In genomic region chr1:19218221-19218620, GRCm38 (mm10) we compare ENCODE assay signal across 16 mouse cellular contexts. TPM values are rescaled to one million over a fixed set of nuclear protein-coding genes. Genes with fewer than 3 reads are reported as not detected.
DNase-seq lines count a peak whose midpoint lies in the region; ATAC-seq and TF ChIP-seq lines count a peak whose summit lies in the region.
"Had no signal": no experiment of that assay in that cellular context is flagged by ENCODE, and none has a peak within 500 bp of the region (broad histone marks: within the 10 kb centered on the region; RNA-seq: fewer than 3 reads in every experiment).

No protein-coding gene starts in this region.

- no peak overlapping the region; the same call in 1 of the 2 replicates for H3K9ac ChIP-seq in hindbrain, embryonic 12.5 days
- H3K9ac ChIP-seq in embryonic facial prominence, embryonic 13.5 days = peak overlapping the region; percentile 87
- H3K9ac ChIP-seq in limb, embryonic 14.5 days (ENCODE audit: low read depth, low read length, severe bottlenecking) = 0 out of 2 replicates have a peak overlapping the region, but pooled peaks have one; percentile 21
- H3K9ac ChIP-seq in neural tube, embryonic 14.5 days (replicated peaks; ENCODE audit: low read depth, low read length) = no peak overlapping the region
- H3K9ac ChIP-seq: intestine, embryonic 15.5 days; limb, embryonic 15.5 days had no signal

- H3K9me3 ChIP-seq in hindbrain, embryonic 12.5 days (replicated peaks) = no peaks in the 10 kb centered on the region
- H3K9me3 ChIP-seq in hindbrain, embryonic 10.5 days = no peaks in the 10 kb centered on the region
- no peaks in the 10 kb centered on the region for H3K9me3 ChIP-seq in embryonic facial prominence, embryonic 13.5 days
- no peaks in the 10 kb centered on the region for H3K9me3 ChIP-seq in limb, embryonic 14.5 days (ENCODE audit: control insufficient read depth, low read length)
- H3K9me3 ChIP-seq in neural tube, embryonic 14.5 days (ENCODE audit: control insufficient read depth, low read length) = no peaks in the 10 kb centered on the region
- H3K9me3 ChIP-seq: intestine, embryonic 15.5 days; limb, embryonic 15.5 days had no signal

- H3K4me1 ChIP-seq in hindbrain, embryonic 12.5 days = peaks cover 6% of the 10 kb centered on the region; the same call in 1 of the 2 replicates
- peaks cover 4% of the 10 kb centered on the region; the same call in 1 of the 2 replicates for H3K4me1 ChIP-seq in hindbrain, embryonic 10.5 days (replicated peaks)
- no peaks in the 10 kb centered on the region for H3K4me1 ChIP-seq in embryonic facial prominence, embryonic 13.5 days
- no peaks in the 10 kb centered on the region for H3K4me1 ChIP-seq in limb, embryonic 14.5 days (ENCODE audit: control insufficient read depth, insufficient read depth, low read length)
- no peaks in the 10 kb centered on the region; the same call in 1 of the 2 replicates for H3K4me1 ChIP-seq in neural tube, embryonic 14.5 days (ENCODE audit: control insufficient read depth, insufficient read depth, low read length)
- H3K4me1 ChIP-seq: intestine, embryonic 15.5 days had no signal

- no peak for TF ChIP-seq POLR2A in limb, embryonic 14.5 days (IDR thresholded peaks at IDR 0.05; ENCODE audit: borderline replicate concordance, extremely low read depth, insufficient read depth, insufficient read length)

- H3K27ac ChIP-seq in hindbrain, embryonic 12.5 days = no peak overlapping the region
- no peak overlapping the region for H3K27ac ChIP-seq in hindbrain, embryonic 10.5 days
- peak overlapping the region; percentile 72 for H3K27ac ChIP-seq in embryonic facial prominence, embryonic 13.5 days
- no peak overlapping the region for H3K27ac ChIP-seq in limb, embryonic 14.5 days (replicated peaks; ENCODE audit: low read depth, low read length)
- H3K27ac ChIP-seq in neural tube, embryonic 14.5 days (ENCODE audit: low read depth, low read length) = no peak overlapping the region
- H3K27ac ChIP-seq: intestine, embryonic 15.5 days; limb, embryonic 15.5 days had no signal

- H3K36me3 ChIP-seq in hindbrain, embryonic 12.5 days = no peaks in the 10 kb centered on the region
- H3K36me3 ChIP-seq in hindbrain, embryonic 10.5 days = no peaks in the 10 kb centered on the region
- no peaks in the 10 kb centered on the region for H3K36me3 ChIP-seq in embryonic facial prominence, embryonic 13.5 days
- H3K36me3 ChIP-seq in limb, embryonic 14.5 days (ENCODE audit: control insufficient read depth, insufficient read depth, low read length) = 0 out of 2 replicates have a peak, but pooled peaks cover 2% of the 10 kb centered on the region
- H3K36me3 ChIP-seq in neural tube, embryonic 14.5 days (ENCODE audit: control insufficient read depth, insufficient read depth, low read length) = no peaks in the 10 kb centered on the region
- H3K36me3 ChIP-seq: intestine, embryonic 15.5 days; limb, embryonic 15.5 days had no signal

- peaks cover 94% of the 10 kb centered on the region for H3K27me3 ChIP-seq in hindbrain, embryonic 12.5 days
- H3K27me3 ChIP-seq in hindbrain, embryonic 10.5 days (ENCODE audit: insufficient read depth, poor library complexity, severe bottlenecking) = peaks cover 100% of the 10 kb centered on the region
- peaks cover 87% of the 10 kb centered on the region for H3K27me3 ChIP-seq in embryonic facial prominence, embryonic 13.5 days
- peaks cover 92% of the 10 kb centered on the region for H3K27me3 ChIP-seq in limb, embryonic 14.5 days (ENCODE audit: control insufficient read depth, insufficient read depth, low read length)
- H3K27me3 ChIP-seq in neural tube, embryonic 14.5 days (ENCODE audit: control insufficient read depth, insufficient read depth, low read length) = peaks cover 43% of the 10 kb centered on the region

- 2% methylated on average over 7 of the region's 7 CpGs for WGBS in hindbrain, embryonic 12.5 days
- 2% methylated on average over 7 of the region's 7 CpGs for WGBS in hindbrain, embryonic 10.5 days
- WGBS in embryonic facial prominence, embryonic 13.5 days = 35% methylated on average over 7 of the region's 7 CpGs
- 5% methylated on average over 7 of the region's 7 CpGs for WGBS in limb, embryonic 14.5 days
- 5% methylated on average over 7 of the region's 7 CpGs for WGBS in neural tube, embryonic 14.5 days

- ATAC-seq in hindbrain, embryonic 12.5 days (ENCODE audit: low FRiP score) = no peak
- no peak for ATAC-seq in embryonic facial prominence, embryonic 13.5 days (ENCODE audit: insufficient number of reproducible peaks, insufficient read depth, low FRiP score, low TSS enrichment, low read depth)
- ATAC-seq in limb, embryonic 14.5 days (ENCODE audit: low FRiP score, low read depth) = no peak
- no peak for ATAC-seq in neural tube, embryonic 14.5 days (ENCODE audit: low read depth)
- ATAC-seq in megakaryocyte progenitor cell, adult 5-6 weeks (replicated peaks; ENCODE audit: poor library complexity) = no peak
- ATAC-seq: intestine, embryonic 15.5 days had no signal

- peak overlapping the region; percentile 20 for H3K4me3 ChIP-seq in hindbrain, embryonic 12.5 days
- no peak overlapping the region for H3K4me3 ChIP-seq in hindbrain, embryonic 10.5 days
- peak overlapping the region; percentile 53 for H3K4me3 ChIP-seq in embryonic facial prominence, embryonic 13.5 days
- H3K4me3 ChIP-seq in limb, embryonic 14.5 days (replicated peaks; ENCODE audit: low read length) = no peak overlapping the region
- H3K4me3 ChIP-seq in neural tube, embryonic 14.5 days (ENCODE audit: low read depth, low read length) = no peak overlapping the region
- H3K4me3 ChIP-seq: intestine, embryonic 15.5 days; limb, embryonic 15.5 days had no signal

- H3K4me2 ChIP-seq in hindbrain, embryonic 12.5 days (replicated peaks) = peak overlapping the region; percentile 47
- H3K4me2 ChIP-seq in embryonic facial prominence, embryonic 13.5 days = peak overlapping the region; percentile 57
- peak overlapping the region; percentile 51 for H3K4me2 ChIP-seq in limb, embryonic 14.5 days (replicated peaks; ENCODE audit: low read depth, low read length, severe bottlenecking)
- H3K4me2 ChIP-seq in neural tube, embryonic 14.5 days (ENCODE audit: low read depth, low read length) = peak overlapping the region; percentile 17; the same call in 1 of the 2 replicates
- H3K4me2 ChIP-seq: intestine, embryonic 15.5 days had no signal

- no peak for DNase-seq in hindbrain, embryonic 10.5 days (ENCODE audit: low spot score)
- DNase-seq in limb, embryonic 14.5 days (ENCODE audit: low spot score) = no peak
- DNase-seq in cerebellum, adult 18-20 months = no peak
- DNase-seq: adrenal gland, postnatal 25 days; cerebellum, postnatal 36 days; kidney, postnatal 25 days; lung, adult 18-20 months had no signal

RNA-seq across cellular contexts. Expression of gene Tfap2b, which starts 9.5 kb away (rescaled TPM):
- polyA plus RNA-seq in hindbrain, embryonic 12.5 days (2016; fragmentation: Nextera tagmentation; extraction: Ambion mirVana) = 85.5 and 91.2 TPM in 2 replicates
- polyA plus RNA-seq in hindbrain, embryonic 10.5 days (2016; fragmentation: Nextera tagmentation; extraction: Ambion mirVana) = 38.6 and 81.5 TPM in 2 replicates
- 93.6 and 106 TPM in 2 replicates for polyA plus RNA-seq in embryonic facial prominence, embryonic 13.5 days (2015; fragmentation: Nextera tagmentation; extraction: Ambion mirVana)
- 43.2 and 64.9 TPM in 2 replicates for polyA plus RNA-seq in limb, embryonic 14.5 days (2012; rRNA removed)
- polyA plus RNA-seq in limb, embryonic 14.5 days (2014; fragmentation: Nextera tagmentation; extraction: Ambion mirVana) = 42.4 and 52.7 TPM in 2 replicates
- 49.2 and 51.8 TPM in 2 replicates for polyA plus RNA-seq in neural tube, embryonic 14.5 days (2014; fragmentation: Nextera tagmentation; extraction: Ambion mirVana)
- not detected in 2 replicates for total RNA-seq in megakaryocyte progenitor cell, adult 5-6 weeks (2015)
- total RNA-seq in megakaryocyte progenitor cell, adult 5-6 weeks (2017) = not detected in 2 replicates
- total RNA-seq: granulocyte monocyte progenitor cell, adult 5-6 weeks; MEL had no signal
- polyA plus RNA-seq: testis, adult 2 months had no signal

Comparison
In these comparisons a context has a peak if more than half of its experiments do, and no peak if none do; other contexts are left out.
1. H3K4me3 ChIP-seq: peak in hindbrain, embryonic 12.5 days (single experiment) and embryonic facial prominence, embryonic 13.5 days (single experiment); none in hindbrain, embryonic 10.5 days (single experiment), limb, embryonic 14.5 days (single experiment) and neural tube, embryonic 14.5 days (single experiment).
2. H3K9ac ChIP-seq: peak in embryonic facial prominence, embryonic 13.5 days (single experiment) and limb, embryonic 14.5 days (single experiment); none in hindbrain, embryonic 12.5 days (single experiment) and neural tube, embryonic 14.5 days (single experiment).
3. Peak in every context shown above with its lines, with median percentiles within 50 percentile points of each other: H3K4me2 ChIP-seq.